Mouse (Mus musculus) embryo, embryonic 10 days (tissue): ENCODE measurements around the gene Fam83b.

Experiments
- DNase-seq: peaks from one replicate; pipeline ENCODE4 v3.0.0-alpha.2; 2015; ENCODE audit warnings: low spot score

Gene Fam83b

DNA sequence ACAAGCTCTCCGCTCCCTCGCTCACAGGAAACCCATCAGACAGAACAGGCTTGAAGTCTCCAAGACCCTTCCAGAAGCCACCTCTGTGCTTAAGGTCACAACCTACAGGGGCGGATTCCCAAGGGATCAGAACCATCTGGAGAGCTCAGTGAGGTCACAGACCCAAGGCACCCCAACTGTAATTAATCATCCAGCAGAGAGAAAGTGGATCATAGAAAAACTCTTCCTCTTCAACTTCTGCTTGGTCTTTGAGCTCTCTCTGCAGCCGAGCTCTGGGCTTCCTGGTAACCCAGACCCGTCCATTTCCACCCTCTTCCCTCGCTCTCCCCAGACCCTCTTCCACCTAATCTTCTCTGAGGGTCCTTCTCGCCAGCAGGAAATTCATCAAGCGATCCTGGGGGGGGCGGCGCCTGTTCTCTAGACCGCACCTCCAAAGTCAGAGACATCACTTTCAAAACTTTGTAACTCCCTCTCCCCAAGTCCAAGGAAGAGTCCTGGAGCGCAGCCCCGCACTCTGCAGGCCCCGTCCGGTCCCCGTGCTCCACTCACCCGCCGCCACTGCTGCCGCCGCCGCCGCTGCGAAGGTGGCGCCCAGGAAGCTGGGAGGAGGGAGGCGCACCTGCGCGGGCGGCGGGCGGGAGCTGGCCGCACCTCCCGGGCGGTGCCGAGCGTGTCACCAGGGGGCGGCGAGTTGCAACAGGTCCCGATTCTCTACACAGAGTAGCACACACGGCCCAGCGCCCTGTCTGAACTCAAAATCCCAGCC is at the start of gene Fam83b:
Gene Fam83b, minus strand, starts transcription at position 602 of the 766 bp plus-strand sequence.
- peak; percentile 60 for DNase-seq

- no peak for DNase-seq
Measured at GRCm38 (mm10) chr9:76614165-76614564, 47.2 kb upstream of the Fam83b start.

- no peak for DNase-seq
Measured at GRCm38 (mm10) chr9:76603744-76604143, 36.8 kb upstream of the Fam83b start.

- no peak for DNase-seq
Measured at GRCm38 (mm10) chr9:76602874-76603273, 36.0 kb upstream of the Fam83b start.

- no peak for DNase-seq
Measured at GRCm38 (mm10) chr9:76597395-76597794, 30.5 kb upstream of the Fam83b start.

DNA sequence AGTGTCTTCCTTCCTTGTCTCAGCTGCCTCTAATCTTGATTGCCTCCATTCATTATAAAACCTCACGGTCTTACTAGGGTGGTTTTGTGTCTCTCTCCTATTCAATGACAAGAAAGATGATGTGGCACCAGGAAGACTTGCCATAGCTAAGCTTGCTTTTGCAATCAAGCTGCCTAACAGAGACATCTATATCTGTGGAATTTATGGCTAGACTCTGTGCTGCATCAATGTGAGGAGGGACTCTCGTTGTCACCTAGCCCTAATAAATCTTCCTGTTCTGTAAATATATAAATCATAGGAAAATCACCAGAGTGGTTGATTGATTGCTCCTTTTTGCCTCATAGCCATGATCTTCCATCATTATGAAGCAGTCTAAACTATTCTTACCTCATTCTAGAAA is 26.9 kb upstream of the Fam83b start:
- peak; percentile 9 for DNase-seq

GRCm38 (mm10) chr9:76583943-76584342 is 17.0 kb upstream of the Fam83b start:
- DNase-seq, result no peak

DNA sequence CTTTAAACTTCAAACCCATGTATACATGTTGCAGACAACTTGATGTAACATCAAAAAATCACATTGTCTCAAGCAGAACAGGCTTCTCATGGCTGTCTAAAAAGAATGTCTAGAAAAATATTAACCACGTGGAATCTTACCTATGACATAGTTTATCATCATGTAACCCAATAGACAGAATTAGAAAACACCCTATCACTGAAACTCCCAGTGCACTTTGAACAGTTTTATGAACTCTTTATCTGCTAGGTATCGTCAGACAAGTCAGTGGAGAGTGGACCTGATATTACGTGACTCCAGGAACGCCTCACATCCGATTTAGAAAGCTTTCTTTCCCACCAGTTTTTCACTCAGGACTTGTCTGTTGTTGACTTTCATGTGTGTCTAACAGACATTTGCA is 15.1 kb upstream of the Fam83b start:
- DNase-seq, result no peak

DNA sequence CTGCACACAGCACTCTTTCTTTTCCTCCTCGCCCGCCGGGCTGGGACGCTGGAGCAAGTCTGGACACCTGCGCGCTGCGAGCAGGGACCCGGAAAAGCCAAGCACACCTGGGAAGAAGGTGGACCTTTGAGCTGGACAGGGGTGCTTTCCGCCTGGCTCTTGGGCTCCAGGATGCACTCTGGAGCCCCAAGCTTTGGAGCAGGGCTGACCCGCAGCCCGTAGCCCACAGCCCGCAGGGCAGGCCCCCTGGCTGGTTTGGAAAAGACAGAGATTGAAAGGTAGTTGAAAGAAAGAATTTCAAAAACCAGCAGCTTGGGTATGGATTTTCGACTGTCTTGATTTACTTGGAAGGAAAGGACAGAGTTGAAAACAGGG is 352 bp upstream of the Fam83b start:
- DNase-seq, result no peak

DNA sequence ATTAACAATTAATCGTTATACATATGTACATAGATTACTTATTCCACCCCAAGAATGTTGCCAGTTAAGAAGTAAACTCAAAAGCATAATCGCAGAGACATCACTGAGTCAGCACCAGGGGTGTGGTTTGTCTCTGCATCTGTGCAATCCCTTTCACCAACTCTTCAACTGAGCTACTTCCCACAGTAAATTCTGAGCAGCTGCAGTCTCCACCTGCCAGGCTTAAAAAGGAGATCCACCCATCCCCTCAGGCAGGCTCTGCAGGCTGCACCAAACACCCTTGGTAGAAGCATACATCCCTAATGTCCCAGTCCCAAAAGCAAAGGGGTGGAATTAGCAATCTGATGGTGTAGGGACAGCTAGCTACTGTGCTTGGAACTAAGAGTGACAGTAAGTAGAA is 1.3 kb downstream of the Fam83b start:
- no peak for DNase-seq

DNA sequence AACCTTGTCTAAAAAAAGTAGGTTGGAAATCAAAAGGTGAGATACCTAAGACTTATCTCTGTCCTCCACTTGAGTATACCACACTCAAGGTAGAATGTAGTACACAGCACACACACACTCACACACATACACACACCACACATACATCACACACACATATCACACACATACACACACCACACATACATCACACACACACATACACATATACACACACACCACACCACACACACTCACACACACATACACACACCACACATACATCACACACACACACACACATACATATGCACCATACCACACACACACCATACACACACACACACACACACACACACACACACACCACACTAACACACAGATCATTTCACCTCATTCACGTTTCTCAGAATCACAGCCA is 2.8 kb downstream of the Fam83b start:
- no peak for DNase-seq

- DNase-seq, result no peak
Measured at GRCm38 (mm10) chr9:76562794-76563193, 4.1 kb downstream of the Fam83b start.

- no peak for DNase-seq
Measured at GRCm38 (mm10) chr9:76559240-76559639, 7.7 kb downstream of the Fam83b start.

DNA sequence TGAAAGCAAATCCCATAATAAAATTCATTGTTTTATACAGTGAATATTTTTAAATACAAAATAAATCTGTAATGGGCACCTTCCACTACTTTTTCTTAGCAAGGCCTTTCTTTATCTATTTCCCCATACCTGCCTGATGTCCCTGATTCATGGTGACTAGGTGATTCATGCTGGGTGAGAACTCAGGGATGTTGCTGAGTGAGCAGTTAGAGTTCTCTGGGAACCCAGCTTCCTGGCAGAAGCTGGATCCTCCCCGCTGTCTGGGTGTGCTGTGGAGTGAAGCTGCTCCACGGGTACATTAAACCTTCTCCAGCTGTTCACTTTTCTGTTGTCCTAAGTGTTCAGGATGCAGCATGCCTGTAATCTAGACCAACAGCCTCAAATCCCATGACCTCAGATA is 13.2 kb downstream of the Fam83b start:
- no peak for DNase-seq

DNA sequence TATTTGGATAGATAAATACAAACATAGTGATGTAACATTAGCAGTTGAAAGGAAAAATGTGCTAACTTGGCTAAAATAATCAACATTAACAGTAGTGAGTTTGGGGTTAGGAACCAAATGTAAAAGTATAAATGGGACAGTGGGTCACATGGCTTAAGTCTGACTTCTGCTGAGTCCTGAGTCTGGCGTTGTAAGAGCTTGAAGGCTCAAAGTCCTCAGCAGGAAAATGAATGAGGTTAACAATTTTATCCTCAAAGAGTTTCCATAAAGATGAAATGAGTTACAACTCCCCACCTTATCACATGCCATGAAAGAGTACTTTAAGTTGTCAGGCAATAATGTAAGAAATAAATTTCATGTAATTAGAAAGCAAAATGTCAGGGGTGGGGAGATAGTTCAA is 13.8 kb downstream of the Fam83b start:
- DNase-seq, result no peak

DNA sequence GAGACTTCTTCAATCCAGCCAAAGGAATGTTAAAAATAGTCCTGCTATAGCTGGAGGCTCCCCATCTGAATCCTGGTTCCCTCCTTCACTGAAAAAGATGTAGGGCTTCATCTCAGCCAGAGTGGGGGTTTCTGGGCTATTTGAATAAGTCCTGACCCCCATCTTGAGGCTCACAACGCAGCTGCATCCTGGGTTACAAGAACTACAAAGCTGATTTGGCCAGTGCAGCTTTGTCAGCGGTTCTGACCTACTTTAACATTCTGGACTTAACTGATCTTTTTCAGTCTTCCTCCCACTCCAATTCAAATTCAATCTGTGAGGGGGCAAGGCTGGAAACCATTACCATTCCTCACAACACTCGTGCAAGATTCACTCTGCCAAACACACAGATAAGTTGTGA is 20.2 kb downstream of the Fam83b start:
- no peak for DNase-seq

- DNase-seq, result no peak
Measured at GRCm38 (mm10) chr9:76540684-76541083, 26.2 kb downstream of the Fam83b start.

- DNase-seq, result no peak
Measured at GRCm38 (mm10) chr9:76539953-76540621, 26.8 kb downstream of the Fam83b start.

- no peak for DNase-seq
Measured at GRCm38 (mm10) chr9:76539271-76539670, 27.6 kb downstream of the Fam83b start.

- no peak for DNase-seq
Measured at GRCm38 (mm10) chr9:76536032-76536431, 30.9 kb downstream of the Fam83b start.

GRCm38 (mm10) chr9:76532403-76532802 is 34.5 kb downstream of the Fam83b start:
- no peak for DNase-seq

DNA sequence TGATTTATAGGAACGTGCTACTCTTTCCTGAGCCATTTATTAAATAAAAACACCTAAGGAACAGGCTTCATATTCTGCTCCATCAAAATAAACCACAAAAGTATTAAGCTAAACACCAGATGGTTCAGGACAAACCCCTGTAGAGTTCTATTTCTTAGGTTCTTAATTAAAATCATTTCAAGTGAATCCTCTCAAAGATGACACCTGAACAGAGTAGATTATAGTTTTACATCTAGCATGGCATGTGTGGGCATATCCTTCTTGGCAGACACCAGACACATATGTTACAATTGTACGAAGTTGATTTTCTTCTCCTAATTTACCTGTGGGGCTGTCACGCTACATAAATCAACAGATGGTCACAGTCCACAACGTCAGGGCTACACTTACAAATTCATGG is 35.5 kb downstream of the Fam83b start:
- no peak for DNase-seq

GRCm38 (mm10) chr9:76525592-76525991 is 41.3 kb downstream of the Fam83b start:
- no peak for DNase-seq

DNA sequence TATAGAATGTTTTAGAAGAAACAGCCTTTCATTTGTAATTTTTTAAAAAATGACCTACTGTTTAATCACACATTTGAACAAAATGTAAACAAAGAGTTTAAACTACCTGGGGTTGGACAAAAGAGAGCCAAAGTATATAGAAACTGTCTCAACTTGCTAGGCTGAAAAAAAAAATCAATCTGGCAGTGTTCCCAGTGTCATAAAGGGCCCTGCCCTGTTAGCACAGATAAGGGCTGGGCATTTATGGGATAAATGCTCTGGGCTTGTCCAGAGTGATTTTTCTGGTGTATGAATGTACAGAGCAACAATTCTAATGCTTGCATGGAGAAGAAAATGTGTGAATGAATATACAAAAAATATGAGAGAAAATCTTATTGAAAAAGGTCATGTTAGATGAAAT is 43.8 kb downstream of the Fam83b start:
- DNase-seq, result no peak
